Mouse (Mus musculus) urinary bladder, postnatal 36 days (tissue): ENCODE measurements at regions not wholly inside any gene's neighbourhood (a gene's known extent, or its start where the extent isn't known, plus 50 kb on each side); places are given as distances from the start of the nearest gene placed in this dataset.

Experiments
- DNase-seq, 2 experiments: peaks; one replicate each; pipeline ENCODE4 v3.0.0; 2022; ENCODE audit warnings: low spot score in 2 of 2, mixed read lengths in 1 of 2

GRCm38 (mm10) chr2:74977828-74978227 lies 152.2 kb downstream of the Mtx2 start:
- DNase-seq = no peak

GRCm38 (mm10) chr2:74981856-74982255 lies 156.3 kb downstream of the Mtx2 start:
- no peak for DNase-seq

GRCm38 (mm10) chr2:74993802-74994201 lies 168.2 kb downstream of the Mtx2 start:
- no peak for DNase-seq

GRCm38 (mm10) chr2:74994998-74995397 lies 169.4 kb downstream of the Mtx2 start:
- DNase-seq = no peak

GRCm38 (mm10) chr2:74997736-74998135 lies 172.1 kb downstream of the Mtx2 start:
- no peak for DNase-seq

GRCm38 (mm10) chr2:75000368-75000796 lies 174.8 kb downstream of the Mtx2 start:
- DNase-seq = peak in 1 of 2 experiments; percentile 23

- DNase-seq = no peak
Observed at GRCm38 (mm10) chr2:75002562-75002961, 177.0 kb downstream of the Mtx2 start.

- DNase-seq = no peak
Observed at GRCm38 (mm10) chr2:75008116-75008515, 182.5 kb downstream of the Mtx2 start.

- DNase-seq = no peak
Observed at GRCm38 (mm10) chr2:75010647-75011046, 185.0 kb downstream of the Mtx2 start.

- no peak for DNase-seq
Observed at GRCm38 (mm10) chr2:75012046-75012445, 186.4 kb downstream of the Mtx2 start.

- DNase-seq = no peak
Observed at GRCm38 (mm10) chr2:75014994-75015728, 189.6 kb downstream of the Mtx2 start.

- peak in 1 of 2 experiments; percentile 27 for DNase-seq
Observed at GRCm38 (mm10) chr2:75019459-75019858, 193.9 kb downstream of the Mtx2 start.

- peak in 1 of 2 experiments; percentile 10 for DNase-seq
Observed at GRCm38 (mm10) chr2:75021639-75022038, 196.0 kb downstream of the Mtx2 start.

GRCm38 (mm10) chr2:75028151-75028550 lies 202.5 kb downstream of the Mtx2 start:
- DNase-seq = no peak

- DNase-seq = no peak
Observed at GRCm38 (mm10) chr2:75029089-75029693, 203.6 kb downstream of the Mtx2 start.

- DNase-seq = no peak
Observed at GRCm38 (mm10) chr2:75034708-75035107, 209.1 kb downstream of the Mtx2 start.

- DNase-seq = no peak
Observed at GRCm38 (mm10) chr2:75039066-75039465, 213.5 kb downstream of the Mtx2 start.

- no peak for DNase-seq
Observed at GRCm38 (mm10) chr2:75046892-75047291, 221.3 kb downstream of the Mtx2 start.

GRCm38 (mm10) chr2:75048071-75048470 lies 222.5 kb downstream of the Mtx2 start:
- no peak for DNase-seq

GRCm38 (mm10) chr2:75054474-75055186 lies 229.0 kb downstream of the Mtx2 start:
- no peak for DNase-seq

GRCm38 (mm10) chr2:75055187-75055543 lies 229.6 kb downstream of the Mtx2 start:
- peak in 1 of 2 experiments; percentile 34 for DNase-seq

GRCm38 (mm10) chr2:75061009-75061408 lies 235.4 kb downstream of the Mtx2 start:
- DNase-seq = no peak
